Mouse (Mus musculus) stomach, postnatal 0 days (tissue): Measurements from ENCODE around the gene Clec2d.

Source experiments
- CTCF ChIP-seq: IDR thresholded peaks from 2 replicates; pipeline ENCODE4 v1.5.1; 2016; ENCODE audit warnings: antibody characterized with exemption, low read depth, mild to moderate bottlenecking, moderate library complexity
- EP300 ChIP-seq: optimal IDR thresholded peaks from 2 replicates; pipeline ENCODE3; 2016; ENCODE audit warnings: antibody characterized with exemption

DNA sequence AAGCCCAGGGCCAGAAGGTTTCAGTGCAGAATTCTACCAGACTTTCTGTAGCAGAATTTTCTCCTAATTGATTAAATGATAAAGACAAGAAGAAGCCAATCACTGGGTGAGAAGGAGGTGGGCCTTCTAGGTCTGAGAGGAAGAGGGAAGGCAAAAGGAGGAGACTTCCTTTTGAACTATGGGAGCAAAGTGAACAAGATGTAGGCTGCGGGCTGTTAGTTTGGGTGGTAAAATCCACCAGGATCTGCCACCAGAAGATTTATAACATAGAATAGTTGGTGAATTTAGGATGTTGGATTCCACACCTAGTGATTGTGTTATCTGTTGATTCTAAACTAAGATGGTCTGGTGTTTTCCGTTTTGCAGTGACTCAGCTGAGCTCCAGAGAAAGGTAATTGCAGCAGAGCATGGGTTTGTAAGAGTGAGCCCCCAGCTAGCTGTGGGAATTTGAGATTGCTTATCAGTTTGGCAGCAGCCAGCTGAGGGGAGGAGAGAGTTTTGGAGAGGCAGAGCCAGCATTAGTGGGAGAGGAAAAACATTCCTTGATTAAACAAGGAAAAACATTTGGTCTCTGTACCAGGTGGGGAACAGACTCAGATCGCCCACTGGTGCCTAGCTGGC, 39.6 kb downstream of the Clec2d start:
- TF ChIP-seq CTCF (no peak), EP300 (no peak)
